ENCODE assay signal across 21 mouse cellular contexts in genomic region chr1:56795016-56795608, GRCm38 (mm10).
DNase-seq lines count a peak whose midpoint lies in the region; ATAC-seq lines count a peak whose summit lies in the region.
"Had no signal": no experiment of that assay in that cellular context is flagged by ENCODE, and none has a peak within 500 bp of the region (broad histone marks: within the 10 kb centered on the region; RNA-seq: fewer than 3 reads in every experiment).

No protein-coding gene starts in this region.

- no peak for DNase-seq in heart, postnatal 36 days
- DNase-seq in lung, postnatal 36 days: peak; percentile 16
- DNase-seq in lung, adult 18-20 months: no peak
- DNase-seq in splenic B cell, adult 2 months (ENCODE audit: low read depth, low spot score): peak; percentile 6
- no peak for DNase-seq in midbrain, embryonic 14.5 days
- DNase-seq in c-Kit-positive CD71-positive TER-119-positive erythroid progenitor cells, embryonic 14.5 days (ENCODE audit: low spot score): no peak
- DNase-seq: adrenal gland, postnatal 14 days; cerebellum, postnatal 10 days; gastrocnemius, postnatal 14 days; kidney, adult 11 months; kidney, postnatal 10 days; lung, adult 2 months; thymus, postnatal 14 days had no signal

- H3K4me1 ChIP-seq in heart, embryonic 12.5 days (replicated peaks): no peaks in the 10 kb centered on the region
- no peaks in the 10 kb centered on the region for H3K4me1 ChIP-seq in midbrain, embryonic 14.5 days (ENCODE audit: control insufficient read depth, insufficient read depth, low read length)

- intact Hi-C loops in heart, postnatal 36 days (cut with DNase I): no loop called here

- ATAC-seq in heart, embryonic 12.5 days (ENCODE audit: insufficient number of reproducible peaks, low FRiP score): no peak
- ATAC-seq in granulocyte monocyte progenitor cell, adult 5-6 weeks (replicated peaks; ENCODE audit: poor library complexity, severe bottlenecking): peak; percentile 86
- no peak for ATAC-seq in midbrain, embryonic 14.5 days (ENCODE audit: low FRiP score, low TSS enrichment)
- ATAC-seq: activated CD4-positive, CD25-positive, alpha-beta regulatory T cell, adult 4 months; forebrain, embryonic 16.5 days; hindbrain, postnatal 0 days; midbrain, embryonic 16.5 days; Patski had no signal

- peak overlapping the region; percentile 21; the same call in 1 of the 2 replicates for H3K4me2 ChIP-seq in heart, embryonic 12.5 days
- no peak overlapping the region for H3K4me2 ChIP-seq in midbrain, embryonic 14.5 days (ENCODE audit: low read length)

- 67% methylated on average over 19 of the region's 19 CpGs for WGBS in heart, embryonic 12.5 days
- 87% methylated on average over 19 of the region's 19 CpGs for WGBS in midbrain, embryonic 14.5 days

- H3K36me3 ChIP-seq in heart, embryonic 12.5 days: no peaks in the 10 kb centered on the region
- H3K36me3 ChIP-seq in splenic B cell, adult 2 months (ENCODE audit: control insufficient read depth, insufficient read depth, low read length, poor library complexity, severe bottlenecking): no peaks in the 10 kb centered on the region
- H3K36me3 ChIP-seq in midbrain, embryonic 14.5 days (ENCODE audit: control insufficient read depth, insufficient read depth, low read length): no peaks in the 10 kb centered on the region

- no peak overlapping the region for H3K9ac ChIP-seq in heart, embryonic 12.5 days
- no peak overlapping the region for H3K9ac ChIP-seq in midbrain, embryonic 14.5 days (replicated peaks; ENCODE audit: low read length)

- no peak overlapping the region for H3K27ac ChIP-seq in heart, embryonic 12.5 days (ENCODE audit: poor library complexity, severe bottlenecking)
- H3K27ac ChIP-seq in midbrain, embryonic 14.5 days (replicated peaks; ENCODE audit: low read depth, low read length): no peak overlapping the region
- H3K27ac ChIP-seq: hindbrain, postnatal 0 days; stomach, postnatal 0 days had no signal

- no peaks in the 10 kb centered on the region for H3K9me3 ChIP-seq in heart, embryonic 12.5 days (replicated peaks)
- no peaks in the 10 kb centered on the region for H3K9me3 ChIP-seq in midbrain, embryonic 14.5 days (ENCODE audit: control insufficient read depth, low read length)

- no peak overlapping the region for H3K4me3 ChIP-seq in heart, embryonic 12.5 days
- no peak overlapping the region for H3K4me3 ChIP-seq in midbrain, embryonic 14.5 days (replicated peaks; ENCODE audit: low read depth, low read length)

- H3K27me3 ChIP-seq in heart, embryonic 12.5 days (replicated peaks): no peaks in the 10 kb centered on the region
- H3K27me3 ChIP-seq in splenic B cell, adult 2 months (ENCODE audit: control insufficient read depth, insufficient read depth, low read length, poor library complexity, severe bottlenecking): no peaks in the 10 kb centered on the region
- H3K27me3 ChIP-seq in midbrain, embryonic 14.5 days (ENCODE audit: control insufficient read depth, insufficient read depth, low read length): no peaks in the 10 kb centered on the region
- H3K27me3 ChIP-seq: Patski had no signal

Comparison
In these comparisons a context has a peak if more than half of its experiments do, and no peak if none do; other contexts are left out.
1. DNase-seq: peak in lung, postnatal 36 days (single experiment) and splenic B cell, adult 2 months (single experiment); none in heart, postnatal 36 days (0 of 2), lung, adult 18-20 months (0 of 2), midbrain, embryonic 14.5 days (single experiment) and c-Kit-positive CD71-positive TER-119-positive erythroid progenitor cells, embryonic 14.5 days (single experiment).